Mouse (Mus musculus): ENCODE results near the gene Pla2g4e.

DNA sequence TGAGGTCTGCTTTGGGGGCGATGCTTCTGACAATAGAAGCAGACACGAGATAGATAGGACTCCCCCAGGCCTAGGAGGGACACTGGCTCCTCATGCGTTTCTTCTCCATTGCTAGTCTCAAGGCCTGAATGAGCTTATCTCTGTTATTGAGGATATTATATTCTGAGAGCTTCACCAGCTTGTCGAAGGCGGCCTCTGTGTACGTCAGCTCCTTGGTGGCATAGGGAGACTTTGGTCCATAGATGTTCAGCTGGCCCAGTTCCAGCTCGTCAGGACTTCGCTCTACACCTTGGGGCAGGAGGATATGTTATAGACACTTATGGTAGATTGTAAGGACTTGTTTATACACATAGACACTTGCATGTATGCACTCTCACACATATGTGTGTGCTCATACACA is 77.4 kb downstream of the Pla2g4e start:
- TF ChIP-seq POLR2A (IDR thresholded peaks at IDR 0.05; ENCODE audit: insufficient read depth, low read length) (no peak), CTCF (IDR thresholded peaks at IDR 0.05; ENCODE audit: low read depth, low read length) (no peak), EP300 (IDR thresholded peaks at IDR 0.05; ENCODE audit: insufficient read depth, low read depth, low read length) (no peak)

All from ES-Bruce4 (cell line).